Mouse (Mus musculus): ENCODE measurements around the gene Trpv2. TPM values are rescaled to one million over a fixed set of nuclear protein-coding genes. Genes with fewer than 3 reads are reported as not detected.
A peak's percentile ranks its signal among the peaks of the same experiment; 100 is the strongest.

Gene Trpv2
- polyA plus RNA-seq, 1 experiment from 2014 or later, result 11.6 TPM

GRCm38 (mm10) chr11:62565747-62566146 lies 8.5 kb upstream of the Trpv2 start:
- ATAC-seq (replicated peaks; ENCODE audit: low FRiP score, low TSS enrichment, low read depth), result no peak
- H3K4me1 ChIP-seq (replicated peaks; ENCODE audit: control insufficient read depth, insufficient read depth, low read length), result peaks cover 2% of the 10 kb centered on the region; the same call in 1 of the 2 replicates
- 64% methylated on average over 7 of the region's 7 CpGs for WGBS

GRCm38 (mm10) chr11:62566211-62566610 lies 8.1 kb upstream of the Trpv2 start:
- 17% methylated on average over 1 of the region's 1 CpGs for WGBS

More at GRCm38 (mm10) chr11:62565747-62566146, 8.5 kb upstream of the Trpv2 start:
- Histone ChIP-seq H3K4me2 (ENCODE audit: low read length) (no peak overlapping the region), H3K36me3 (ENCODE audit: control insufficient read depth, insufficient read depth, low read length) (no peaks in the 10 kb centered on the region), H3K27ac (ENCODE audit: low read depth) (no peak overlapping the region), H3K27me3 (replicated peaks; ENCODE audit: control insufficient read depth, insufficient read depth, low read length) (no peaks in the 10 kb centered on the region), H3K4me3 (ENCODE audit: low read depth, low read length) (no peak overlapping the region), H3K9me3 (ENCODE audit: control insufficient read depth, low read length) (no peaks in the 10 kb centered on the region), H3K9ac (ENCODE audit: low read length) (no peak overlapping the region)
- DNase-seq (ENCODE audit: low spot score), result no peak

DNA sequence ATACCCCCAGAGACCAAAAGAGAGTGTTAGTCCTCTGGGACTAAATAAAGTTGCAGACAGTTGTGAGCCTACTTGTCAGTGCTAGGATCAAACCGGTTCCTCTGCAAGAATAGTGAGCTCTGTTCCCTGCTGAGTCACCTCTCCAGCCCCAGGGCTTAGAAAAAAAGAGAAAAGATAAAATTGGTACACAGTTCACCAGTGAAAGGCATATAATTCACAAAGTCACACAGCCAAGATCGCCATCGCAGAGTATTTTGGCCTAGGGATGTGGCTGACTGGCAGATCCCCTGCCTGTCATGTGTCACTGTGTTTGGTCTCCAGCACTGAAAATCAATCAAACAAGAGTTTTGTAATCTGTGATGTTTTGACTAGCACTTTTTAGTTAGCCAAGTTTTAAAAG lies 6.0 kb upstream of the Trpv2 start:
- Histone ChIP-seq H3K4me1 (replicated peaks; ENCODE audit: control insufficient read depth, insufficient read depth, low read length) (peaks cover 2% of the 10 kb centered on the region; the same call in 1 of the 2 replicates), H3K4me2 (ENCODE audit: low read length) (no peak overlapping the region), H3K4me3 (ENCODE audit: low read depth, low read length) (no peak overlapping the region), H3K9me3 (ENCODE audit: control insufficient read depth, low read length) (no peaks in the 10 kb centered on the region), H3K27ac (ENCODE audit: low read depth) (no peak overlapping the region), H3K9ac (ENCODE audit: low read length) (no peak overlapping the region), H3K36me3 (ENCODE audit: control insufficient read depth, insufficient read depth, low read length) (no peaks in the 10 kb centered on the region), H3K27me3 (replicated peaks; ENCODE audit: control insufficient read depth, insufficient read depth, low read length) (no peaks in the 10 kb centered on the region)
- ATAC-seq (replicated peaks; ENCODE audit: low FRiP score, low TSS enrichment, low read depth) (no peak), DNase-seq (ENCODE audit: low spot score) (no peak)
- 73% methylated on average over 3 of the region's 3 CpGs for WGBS

More at GRCm38 (mm10) chr11:62566211-62566610, 8.1 kb upstream of the Trpv2 start:
- Histone ChIP-seq H3K27ac (ENCODE audit: low read depth) (no peak overlapping the region), H3K9ac (ENCODE audit: low read length) (no peak overlapping the region), H3K4me2 (ENCODE audit: low read length) (no peak overlapping the region), H3K27me3 (replicated peaks; ENCODE audit: control insufficient read depth, insufficient read depth, low read length) (no peaks in the 10 kb centered on the region), H3K4me1 (replicated peaks; ENCODE audit: control insufficient read depth, insufficient read depth, low read length) (peaks cover 2% of the 10 kb centered on the region; the same call in 1 of the 2 replicates), H3K4me3 (ENCODE audit: low read depth, low read length) (no peak overlapping the region), H3K36me3 (ENCODE audit: control insufficient read depth, insufficient read depth, low read length) (no peaks in the 10 kb centered on the region), H3K9me3 (ENCODE audit: control insufficient read depth, low read length) (no peaks in the 10 kb centered on the region)
- ATAC-seq (replicated peaks; ENCODE audit: low FRiP score, low TSS enrichment, low read depth), result no peak
- DNase-seq (ENCODE audit: low spot score), result no peak

- H3K27me3 ChIP-seq (replicated peaks; ENCODE audit: control insufficient read depth, insufficient read depth, low read length), result 0 out of 2 replicates have a peak, but pooled peaks cover 4% of the 10 kb centered on the region
- H3K4me1 ChIP-seq (replicated peaks; ENCODE audit: control insufficient read depth, insufficient read depth, low read length), result 0 out of 2 replicates have a peak, but pooled peaks cover 4% of the 10 kb centered on the region
- 77% methylated on average over 4 of the region's 4 CpGs for WGBS
- no peak overlapping the region for H3K4me2 ChIP-seq (ENCODE audit: low read length)
- H3K4me3 ChIP-seq (ENCODE audit: low read depth, low read length), result no peak overlapping the region
- H3K27ac ChIP-seq (ENCODE audit: low read depth), result no peak overlapping the region
- H3K9me3 ChIP-seq (ENCODE audit: control insufficient read depth, low read length), result no peaks in the 10 kb centered on the region
- DNase-seq (ENCODE audit: low spot score), result no peak
- no peak for ATAC-seq (replicated peaks; ENCODE audit: low FRiP score, low TSS enrichment, low read depth)
- H3K9ac ChIP-seq (ENCODE audit: low read length), result no peak overlapping the region
- no peaks in the 10 kb centered on the region for H3K36me3 ChIP-seq (ENCODE audit: control insufficient read depth, insufficient read depth, low read length)
Observed at GRCm38 (mm10) chr11:62574703-62575085, 408 bp downstream of the Trpv2 start.

DNA sequence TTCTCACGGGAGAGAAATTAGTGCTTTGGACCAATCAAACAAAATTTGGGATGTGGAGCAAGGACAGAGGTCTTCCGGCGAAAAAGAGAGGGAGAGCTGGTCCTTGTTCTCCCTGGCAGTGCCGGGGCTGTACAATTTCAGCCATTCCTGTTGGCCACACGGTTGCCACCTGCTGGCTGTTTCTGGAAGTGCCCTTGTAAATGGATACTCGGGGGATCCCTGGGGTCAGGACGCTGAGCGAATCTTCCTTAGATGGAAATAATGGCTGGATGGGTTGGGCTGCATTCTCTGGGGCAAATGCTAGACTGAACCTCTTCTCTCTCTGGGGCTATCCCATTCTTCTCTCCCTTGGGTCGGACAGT lies 992 bp downstream of the Trpv2 start:
- 0 out of 2 replicates have a peak, but pooled peaks cover 4% of the 10 kb centered on the region for H3K27me3 ChIP-seq (replicated peaks; ENCODE audit: control insufficient read depth, insufficient read depth, low read length)

GRCm38 (mm10) chr11:62575659-62576438 lies 1.6 kb downstream of the Trpv2 start:
- Histone ChIP-seq H3K27ac (ENCODE audit: low read depth) (no peak overlapping the region; the same call in 1 of the 2 replicates), H3K27me3 (replicated peaks; ENCODE audit: control insufficient read depth, insufficient read depth, low read length) (0 out of 2 replicates have a peak, but pooled peaks cover 4% of the 10 kb centered on the region)
- 8% methylated on average over 27 of the region's 27 CpGs for WGBS

More for the DNA sequence above, 992 bp downstream of the Trpv2 start:
- peak overlapping the region; percentile 95 for H3K4me2 ChIP-seq (ENCODE audit: low read length)
- peak overlapping the region; percentile 49 for H3K4me3 ChIP-seq (ENCODE audit: low read depth, low read length)
- DNase-seq (ENCODE audit: low spot score) (peak; percentile 98), ATAC-seq (replicated peaks; ENCODE audit: low FRiP score, low TSS enrichment, low read depth) (peak; percentile 73)
- H3K9ac ChIP-seq (ENCODE audit: low read length), result peak overlapping the region; percentile 44
- 0 out of 2 replicates have a peak, but pooled peaks cover 4% of the 10 kb centered on the region for H3K4me1 ChIP-seq (replicated peaks; ENCODE audit: control insufficient read depth, insufficient read depth, low read length)
- H3K36me3 ChIP-seq (ENCODE audit: control insufficient read depth, insufficient read depth, low read length), result no peaks in the 10 kb centered on the region
- WGBS, result under 1% methylated on average over 9 of the region's 9 CpGs
- no peak overlapping the region; the same call in 1 of the 2 replicates for H3K27ac ChIP-seq (ENCODE audit: low read depth)
- no peaks in the 10 kb centered on the region for H3K9me3 ChIP-seq (ENCODE audit: control insufficient read depth, low read length)

DNA sequence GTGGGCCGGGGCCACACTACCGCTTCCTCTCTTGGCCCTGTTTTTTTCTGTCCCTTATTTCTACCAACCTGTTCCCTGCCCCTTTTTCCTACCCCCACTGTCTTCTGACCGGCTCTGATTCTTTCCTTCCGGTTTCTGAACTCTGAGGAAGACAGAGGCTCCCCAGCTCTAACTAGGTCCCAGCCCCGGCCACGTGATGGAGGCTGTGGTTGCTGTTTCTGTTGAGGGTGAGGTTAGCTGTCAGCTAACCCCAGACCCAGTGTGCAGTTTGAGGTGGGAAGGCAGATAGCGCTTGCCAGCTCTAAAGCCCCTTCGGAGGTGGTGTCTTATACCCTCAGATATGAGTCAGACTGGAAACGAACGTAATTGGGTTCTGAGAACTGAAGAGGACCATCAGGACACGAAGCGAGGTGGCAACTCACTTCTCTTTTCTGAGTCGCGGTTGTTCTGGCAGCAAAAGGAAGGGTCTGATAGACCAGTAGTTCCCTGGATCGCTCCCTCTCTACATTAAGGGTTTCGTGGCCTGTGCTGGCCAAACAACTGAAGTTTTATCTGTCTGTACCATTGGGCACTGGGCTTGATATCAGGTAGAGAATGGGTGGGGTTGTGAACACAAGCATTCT lies 2.4 kb downstream of the Trpv2 start:
- no peak for ATAC-seq (replicated peaks; ENCODE audit: low FRiP score, low TSS enrichment, low read depth)
- WGBS, result 68% methylated on average over 16 of the region's 16 CpGs

More at GRCm38 (mm10) chr11:62575659-62576438, 1.6 kb downstream of the Trpv2 start:
- H3K4me2 ChIP-seq (ENCODE audit: low read length), result peak overlapping the region; percentile 95
- DNase-seq (ENCODE audit: low spot score) (peak; percentile 70), ATAC-seq (replicated peaks; ENCODE audit: low FRiP score, low TSS enrichment, low read depth) (peak; percentile 58)
- no peaks in the 10 kb centered on the region for H3K9me3 ChIP-seq (ENCODE audit: control insufficient read depth, low read length)
- peak overlapping the region; percentile 49 for H3K4me3 ChIP-seq (ENCODE audit: low read depth, low read length)
- peak overlapping the region; percentile 44 for H3K9ac ChIP-seq (ENCODE audit: low read length)
- H3K4me1 ChIP-seq (replicated peaks; ENCODE audit: control insufficient read depth, insufficient read depth, low read length), result 0 out of 2 replicates have a peak, but pooled peaks cover 4% of the 10 kb centered on the region
- H3K36me3 ChIP-seq (ENCODE audit: control insufficient read depth, insufficient read depth, low read length), result no peaks in the 10 kb centered on the region

DNA sequence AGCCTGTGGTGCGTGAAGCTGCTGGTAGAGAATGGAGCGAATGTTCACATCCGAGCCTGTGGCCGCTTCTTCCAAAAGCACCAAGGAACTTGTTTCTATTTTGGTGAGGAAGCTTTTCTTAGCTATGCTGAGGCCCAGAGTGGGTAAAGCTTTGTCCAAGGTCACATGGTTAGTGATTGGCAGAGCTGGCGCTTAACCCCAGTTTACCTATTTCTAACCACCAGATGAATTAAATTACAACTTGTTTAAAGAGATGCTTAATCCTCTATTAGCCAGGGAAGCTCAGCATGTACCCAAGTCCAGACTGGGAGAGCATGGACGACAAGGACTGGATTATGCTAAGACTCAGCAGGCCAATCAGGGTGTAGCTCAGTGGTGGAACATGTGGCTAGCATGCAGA lies 8.7 kb downstream of the Trpv2 start:
- no peak overlapping the region for H3K27ac ChIP-seq (ENCODE audit: low read depth)
- DNase-seq (ENCODE audit: low spot score), result no peak
- H3K4me1 ChIP-seq (replicated peaks; ENCODE audit: control insufficient read depth, insufficient read depth, low read length), result no peaks in the 10 kb centered on the region
- no peaks in the 10 kb centered on the region for H3K9me3 ChIP-seq (ENCODE audit: control insufficient read depth, low read length)
- no peak overlapping the region for H3K9ac ChIP-seq (ENCODE audit: low read length)
- no peak for ATAC-seq (replicated peaks; ENCODE audit: low FRiP score, low TSS enrichment, low read depth)
- WGBS, result 86% methylated on average over 6 of the region's 6 CpGs
- H3K27me3 ChIP-seq (replicated peaks; ENCODE audit: control insufficient read depth, insufficient read depth, low read length), result no peaks in the 10 kb centered on the region
- H3K36me3 ChIP-seq (ENCODE audit: control insufficient read depth, insufficient read depth, low read length), result no peaks in the 10 kb centered on the region
- H3K4me2 ChIP-seq (ENCODE audit: low read length), result no peak overlapping the region
- H3K4me3 ChIP-seq (ENCODE audit: low read depth, low read length), result no peak overlapping the region

More for the DNA sequence above, 2.4 kb downstream of the Trpv2 start:
- 0 out of 2 replicates have a peak, but pooled peaks cover 4% of the 10 kb centered on the region for H3K27me3 ChIP-seq (replicated peaks; ENCODE audit: control insufficient read depth, insufficient read depth, low read length)
- peak overlapping the region; percentile 44; the same call in 1 of the 2 replicates for H3K9ac ChIP-seq (ENCODE audit: low read length)
- H3K27ac ChIP-seq (ENCODE audit: low read depth), result no peak overlapping the region
- H3K4me2 ChIP-seq (ENCODE audit: low read length), result peak overlapping the region; percentile 95
- peak overlapping the region; percentile 49; the same call in 1 of the 2 replicates for H3K4me3 ChIP-seq (ENCODE audit: low read depth, low read length)
- H3K4me1 ChIP-seq (replicated peaks; ENCODE audit: control insufficient read depth, insufficient read depth, low read length), result 0 out of 2 replicates have a peak, but pooled peaks cover 4% of the 10 kb centered on the region
- no peaks in the 10 kb centered on the region for H3K9me3 ChIP-seq (ENCODE audit: control insufficient read depth, low read length)
- H3K36me3 ChIP-seq (ENCODE audit: control insufficient read depth, insufficient read depth, low read length), result no peaks in the 10 kb centered on the region
- no peak for DNase-seq (ENCODE audit: low spot score)

Measured in intestine, embryonic 14.5 days (tissue).